Mouse (Mus musculus) cerebellum, adult (tissue): ENCODE measurements around the gene Klf9.

ENCODE experiments used
- ATAC-seq: cut with Nextera tagmentation; 2 replicates; pipeline ENCODE4 v1.9.2; 2017; ENCODE audit warnings: mild to moderate bottlenecking, moderate library complexity, mixed read lengths; ENCODE audit not compliant: insufficient number of reproducible peaks, low FRiP score, low TSS enrichment

Gene Klf9

GRCm38 (mm10) chr19:23203505-23204053, 62.6 kb downstream of the Klf9 start:
- no peak for ATAC-seq

GRCm38 (mm10) chr19:23211325-23211724, 70.3 kb downstream of the Klf9 start:
- ATAC-seq = no peak

GRCm38 (mm10) chr19:23214326-23214725, 73.3 kb downstream of the Klf9 start:
- ATAC-seq = no peak
